Mouse (Mus musculus): Measurements from ENCODE around the gene 5830411N06Rik.

DNA sequence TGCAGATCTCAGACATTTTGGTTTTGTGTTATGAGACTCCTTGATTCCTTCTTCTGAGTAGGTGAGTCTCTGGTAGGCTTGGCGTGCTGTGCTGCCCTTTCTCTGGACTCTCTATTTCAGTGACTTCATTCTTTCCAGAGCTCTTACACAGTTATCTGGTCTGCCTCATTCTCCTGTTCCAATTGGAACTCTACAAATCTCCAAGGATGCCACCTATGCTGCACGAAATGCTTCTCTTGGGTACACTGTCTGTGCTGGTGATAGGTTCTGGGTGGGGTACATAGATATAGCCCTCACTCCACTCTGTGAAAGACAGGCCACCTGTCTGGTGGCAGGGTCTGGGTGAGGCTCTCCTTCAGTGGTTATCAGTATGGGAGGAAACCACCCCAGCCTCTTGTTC, 29.1 kb upstream of the 5830411N06Rik start, which contains the start of gene Cd163l1:
- no peak for TF ChIP-seq JUND (conservative IDR thresholded peaks at IDR 0.05; ENCODE audit: low read depth, low read length)
- no peak for TF ChIP-seq USF1 (IDR thresholded peaks at IDR 0.05; ENCODE audit: low read depth, low read length)
- no peak for TF ChIP-seq CTCF (conservative IDR thresholded peaks at IDR 0.05 in 1 of 2, IDR thresholded peaks at IDR 0.05 in 1 of 2; ENCODE audit: low read depth in 2 of 2, low read length in 2 of 2)
- TF ChIP-seq MAX (IDR thresholded peaks at IDR 0.05; ENCODE audit: low read length), result no peak
- TF ChIP-seq EP300 (IDR thresholded peaks at IDR 0.05; ENCODE audit: low read length), result no peak
